Mouse (Mus musculus) lung, adult 18-20 months (tissue): ENCODE data around the gene Fam229a.
A peak's percentile ranks its signal among the peaks of the same experiment; 100 is the strongest.
"Not testable (repeated sequence)": the region's sequence is repeated elsewhere in the genome, so short reads cannot be mapped to it uniquely, and the experiment has no call there.

Experiments used
- DNase-seq, 2 experiments: peaks; one replicate each; pipeline ENCODE4 v3.0.0; 2022; ENCODE audit warnings: mixed read lengths in 2 of 2

The Fam229a gene

DNA sequence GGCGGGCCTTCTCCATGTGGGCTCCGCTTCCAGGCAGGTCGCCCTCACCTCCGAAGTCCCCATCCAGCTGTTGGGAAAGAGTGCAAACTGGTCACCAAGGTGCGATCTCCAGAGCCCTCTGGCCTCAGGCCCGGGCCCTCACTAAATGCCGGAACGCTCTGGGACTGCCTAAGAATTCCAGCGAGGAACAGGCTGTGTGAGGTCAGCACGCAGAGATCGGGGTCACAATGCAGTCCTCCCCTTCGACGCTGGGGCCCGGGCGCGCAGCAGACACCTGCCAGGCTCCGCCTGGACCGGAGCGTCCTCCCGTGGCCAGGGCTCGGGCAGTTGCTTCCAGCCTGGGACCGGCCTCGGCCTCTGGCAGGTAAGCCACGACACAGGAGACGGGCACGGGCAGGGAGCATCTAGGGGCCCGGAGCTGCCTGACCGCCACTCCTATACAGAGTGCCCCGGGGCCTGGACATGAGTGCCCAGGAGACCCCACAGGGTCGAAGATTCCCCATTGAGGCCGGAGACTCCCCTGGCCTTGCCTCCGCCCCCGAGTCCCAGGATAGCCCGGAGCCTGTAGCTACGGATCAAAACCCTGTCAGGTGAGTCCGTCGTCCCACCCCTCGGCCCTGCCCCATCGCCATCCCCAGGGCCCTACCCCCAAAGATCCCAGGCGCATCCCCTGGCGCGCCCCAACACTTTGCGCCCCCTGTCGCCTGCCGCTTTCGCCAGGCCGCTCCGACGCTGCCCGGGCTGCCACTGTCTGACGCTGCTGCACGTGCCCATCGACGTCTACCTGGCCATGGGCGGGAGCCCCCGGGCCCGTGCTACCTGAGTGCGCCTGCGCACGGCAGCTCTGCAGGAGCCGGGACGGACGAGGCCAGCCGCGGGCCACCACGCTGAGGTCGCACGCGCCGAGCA lies at the start of gene Fam229a, which contains the start of gene Tssk3:
Gene Fam229a, plus strand, starts transcription at position 219 of the 909 bp plus-strand sequence.
Gene Tssk3, minus strand, starts transcription at position 51 of the 909 bp plus-strand sequence.
- DNase-seq = peak; percentile 63 to 77

DNA sequence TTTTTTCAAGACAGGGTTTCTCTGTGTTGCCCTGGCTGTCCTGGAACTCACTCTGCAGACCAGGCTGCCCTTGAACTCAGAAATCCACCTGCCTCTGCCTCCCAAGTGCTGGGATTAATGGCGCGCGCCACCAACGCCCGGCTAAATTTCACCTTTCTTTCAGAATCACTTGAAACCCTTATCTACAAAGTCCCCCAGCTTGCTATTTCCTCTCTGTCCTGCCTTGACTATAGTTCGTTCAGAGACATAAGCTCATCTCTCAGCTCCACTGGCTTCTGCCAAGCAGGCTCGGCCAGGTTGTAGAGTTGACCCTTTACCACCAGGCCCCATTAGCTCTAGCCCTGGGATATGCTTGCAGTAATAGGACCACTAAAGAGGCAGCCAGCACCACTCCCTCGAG lies 43.6 kb upstream of the Fam229a start:
- DNase-seq = no peak

GRCm38 (mm10) chr4:129447778-129448563 lies 43.0 kb upstream of the Fam229a start:
- no peak for DNase-seq

- DNase-seq = no peak
Observed at GRCm38 (mm10) chr4:129448713-129449112, 42.3 kb upstream of the Fam229a start.

GRCm38 (mm10) chr4:129450851-129451250 lies 40.1 kb upstream of the Fam229a start:
- DNase-seq = no peak

DNA sequence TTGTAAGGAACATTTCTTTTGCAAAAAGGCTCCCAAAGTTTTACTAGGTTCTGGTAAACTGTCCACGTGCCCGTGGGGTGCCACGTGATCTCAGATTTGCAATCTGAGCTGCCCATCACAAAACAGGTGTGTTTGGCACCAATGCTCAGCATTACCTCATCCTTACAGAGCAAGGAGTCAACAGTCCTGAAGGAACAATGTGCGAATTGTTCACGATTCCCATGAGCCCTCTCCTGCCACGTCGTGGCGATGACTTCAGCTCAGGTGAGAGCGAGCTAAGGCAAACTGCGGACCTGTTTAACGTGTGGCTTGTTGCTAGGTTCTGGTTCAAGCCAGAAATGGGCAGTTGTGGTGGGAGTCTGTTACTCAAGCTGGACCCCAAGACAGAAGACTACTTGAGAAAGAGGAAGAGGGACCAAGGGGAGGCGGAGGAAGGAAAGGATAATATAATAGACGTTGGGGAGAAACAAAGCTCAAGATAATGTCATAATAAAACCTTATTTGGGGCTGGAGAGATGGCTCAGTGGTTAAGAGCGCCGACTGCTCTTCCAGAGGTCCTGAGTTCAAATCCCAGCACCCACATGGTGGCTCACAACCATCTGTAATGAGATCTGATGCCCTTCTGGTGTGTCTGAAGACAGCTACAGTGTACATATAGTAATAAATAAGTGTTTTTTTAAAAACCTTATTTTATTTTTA lies 39.4 kb upstream of the Fam229a start:
- DNase-seq = no peak

DNA sequence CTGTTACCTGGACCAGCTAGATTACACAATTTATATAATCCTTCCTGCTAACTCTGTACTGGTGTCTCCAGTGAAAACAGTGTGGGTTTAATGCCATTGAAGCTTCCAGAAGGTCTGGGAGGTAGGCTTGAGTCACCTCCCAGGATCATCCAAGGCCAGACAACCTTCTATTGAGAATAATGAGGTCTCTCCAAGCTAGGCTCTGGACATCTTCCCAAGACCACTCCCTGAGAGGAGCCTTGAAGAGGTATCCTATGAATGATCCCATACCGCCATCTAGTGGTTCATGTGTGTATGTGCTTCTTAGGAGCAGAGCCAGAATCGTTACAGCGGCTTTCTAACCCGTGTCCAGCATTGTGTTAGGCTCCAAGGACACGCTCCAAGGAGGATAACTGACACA lies 35.7 kb upstream of the Fam229a start:
- peak; percentile 55 to 75 for DNase-seq

DNA sequence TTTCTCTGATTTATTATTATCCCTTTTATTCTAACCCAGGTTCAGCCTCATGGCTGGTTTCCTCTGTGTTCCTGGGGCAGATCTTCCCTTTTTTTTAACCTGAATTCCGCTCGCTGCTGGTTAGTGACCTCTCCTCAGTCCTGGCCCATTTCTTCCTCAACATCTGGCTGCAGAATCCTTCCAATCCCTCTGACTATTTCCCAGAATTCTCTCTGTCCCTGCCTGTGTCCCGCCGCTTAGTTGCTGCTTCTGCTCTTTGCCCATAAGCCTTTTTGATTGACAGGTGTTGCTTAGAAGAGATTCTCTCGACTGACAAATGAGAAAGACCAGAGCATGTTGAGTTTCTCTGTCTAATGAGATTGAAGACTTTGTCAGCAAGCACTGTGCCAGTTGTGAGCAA lies 34.9 kb upstream of the Fam229a start:
- DNase-seq = no peak

DNA sequence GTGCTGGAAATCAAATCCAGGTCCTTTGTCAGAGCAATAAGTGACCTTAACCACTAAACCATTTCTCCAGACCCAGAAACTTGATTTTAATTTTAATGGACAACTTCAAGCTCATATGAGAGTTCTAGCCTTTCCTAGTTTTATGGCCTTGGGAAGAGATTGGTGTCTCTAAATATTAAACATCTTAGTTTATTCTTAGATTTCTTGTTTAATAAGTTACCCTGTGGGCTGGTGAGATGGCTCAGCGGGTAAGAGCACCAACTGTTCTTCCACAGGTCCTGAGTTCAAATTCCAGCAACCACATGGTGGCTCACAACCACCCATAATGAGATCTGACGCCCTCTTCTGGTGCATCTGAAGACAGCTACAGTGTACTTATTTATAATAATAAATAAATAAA lies 33.7 kb upstream of the Fam229a start:
- not testable (repeated sequence) for DNase-seq

- no peak for DNase-seq
Observed at GRCm38 (mm10) chr4:129459726-129460125, 31.3 kb upstream of the Fam229a start.

- DNase-seq = no peak
Observed at GRCm38 (mm10) chr4:129460827-129461182, 30.2 kb upstream of the Fam229a start.

DNA sequence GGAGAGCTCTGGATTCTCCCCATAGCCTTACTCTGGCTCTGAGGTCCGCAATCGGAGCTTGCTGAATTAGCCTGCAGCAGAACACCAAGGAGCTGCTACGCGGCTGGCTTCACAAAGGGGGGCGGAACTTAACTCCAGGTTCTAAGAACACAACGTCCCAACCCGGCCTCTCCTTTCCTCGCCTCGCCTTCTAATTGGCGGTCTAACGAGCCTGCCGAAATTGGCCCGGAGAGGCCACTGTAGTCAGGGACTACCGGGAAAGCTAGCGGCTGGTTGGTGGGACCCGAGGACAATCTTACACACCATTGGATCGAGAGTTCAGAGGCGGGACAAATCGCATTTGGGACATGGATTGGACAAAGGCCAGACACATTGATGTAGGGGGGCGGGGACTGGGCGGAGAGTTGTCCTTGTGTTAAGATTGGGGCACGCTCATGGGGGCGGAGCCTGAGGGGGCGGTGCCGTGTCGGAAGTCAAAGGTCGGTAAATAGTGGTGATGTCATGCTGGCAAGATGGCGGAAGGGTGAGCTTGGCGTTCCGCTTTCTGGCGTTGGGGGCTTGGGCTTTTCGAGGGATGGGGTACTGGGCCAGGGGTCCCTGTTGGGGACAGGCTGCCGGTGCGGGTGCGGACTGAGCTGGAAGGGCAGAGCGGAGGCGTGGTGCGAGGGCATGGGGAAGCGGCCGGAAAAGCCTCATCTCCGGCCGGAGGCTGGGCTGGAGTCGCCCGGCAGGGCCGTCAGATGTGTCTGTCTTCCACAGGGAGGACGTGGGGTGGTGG lies 29.6 kb upstream of the Fam229a start, which contains the start of gene Bsdc1:
Gene Bsdc1, plus strand, starts transcription at position 399 of the 778 bp plus-strand sequence.
- DNase-seq = peak; percentile 100

DNA sequence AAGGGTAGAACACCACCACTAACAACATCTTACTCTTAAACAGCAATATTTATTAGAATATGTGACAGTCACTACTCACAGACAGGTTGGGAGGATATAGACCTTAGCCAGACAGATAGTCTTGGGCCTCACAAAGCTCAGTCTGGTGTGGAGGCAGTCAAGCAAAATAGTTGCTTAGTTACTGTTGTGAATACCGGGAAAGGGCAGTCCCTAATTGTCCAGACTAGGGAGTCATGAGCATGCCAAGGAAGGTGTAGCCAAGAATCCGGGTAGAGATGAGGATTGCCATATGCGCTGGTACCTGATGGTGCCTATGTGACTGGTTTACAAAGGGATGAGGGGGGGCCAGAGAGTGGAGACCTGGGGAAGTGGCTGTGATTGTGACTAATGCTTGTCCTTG lies 28.9 kb upstream of the Fam229a start:
- no peak for DNase-seq

DNA sequence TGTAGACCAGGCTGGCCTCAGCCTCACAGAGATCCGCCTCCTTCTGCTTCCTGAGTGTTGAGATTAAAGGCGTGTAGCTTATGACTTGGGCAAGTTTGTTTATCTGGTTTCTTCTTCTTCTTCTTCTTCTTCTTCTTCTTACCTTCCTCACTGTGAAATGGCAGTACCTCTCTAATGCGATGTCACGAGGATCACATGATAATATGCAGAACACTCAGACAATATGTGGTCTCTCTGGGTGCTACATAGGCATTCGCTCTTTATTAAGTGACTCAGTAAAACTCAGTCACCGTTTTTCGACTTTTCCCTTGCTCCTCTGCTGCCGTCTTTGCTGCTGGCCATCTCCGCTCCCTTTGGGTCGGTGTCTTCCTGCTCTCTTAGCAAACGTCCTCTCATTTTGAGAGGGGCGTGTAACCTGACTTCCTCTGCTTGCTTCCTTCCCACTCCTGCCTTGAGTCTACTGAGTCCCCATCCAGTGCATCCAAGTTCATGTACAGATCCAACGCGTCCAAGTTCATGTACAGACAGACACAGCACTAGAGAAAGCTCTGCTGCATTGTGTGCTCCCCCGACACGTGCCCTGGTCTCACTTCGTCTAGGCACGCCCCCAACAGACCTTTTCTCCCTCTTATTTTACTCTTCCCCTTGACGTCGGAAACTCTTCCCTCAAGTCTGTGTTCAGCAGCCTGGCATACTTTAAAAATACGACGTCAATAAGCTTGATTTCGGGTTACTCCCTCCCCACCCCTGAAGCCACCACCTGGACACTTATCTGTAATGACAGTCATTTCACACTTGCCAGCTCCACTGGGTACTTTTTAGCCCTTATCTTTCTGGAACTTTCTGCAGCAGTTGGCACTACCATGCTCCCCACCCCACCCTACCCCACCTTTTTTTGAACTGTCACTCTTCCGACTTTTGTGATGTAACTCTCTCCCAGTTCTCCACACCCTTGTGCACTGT lies 27.6 kb upstream of the Fam229a start:
- no peak for DNase-seq

DNA sequence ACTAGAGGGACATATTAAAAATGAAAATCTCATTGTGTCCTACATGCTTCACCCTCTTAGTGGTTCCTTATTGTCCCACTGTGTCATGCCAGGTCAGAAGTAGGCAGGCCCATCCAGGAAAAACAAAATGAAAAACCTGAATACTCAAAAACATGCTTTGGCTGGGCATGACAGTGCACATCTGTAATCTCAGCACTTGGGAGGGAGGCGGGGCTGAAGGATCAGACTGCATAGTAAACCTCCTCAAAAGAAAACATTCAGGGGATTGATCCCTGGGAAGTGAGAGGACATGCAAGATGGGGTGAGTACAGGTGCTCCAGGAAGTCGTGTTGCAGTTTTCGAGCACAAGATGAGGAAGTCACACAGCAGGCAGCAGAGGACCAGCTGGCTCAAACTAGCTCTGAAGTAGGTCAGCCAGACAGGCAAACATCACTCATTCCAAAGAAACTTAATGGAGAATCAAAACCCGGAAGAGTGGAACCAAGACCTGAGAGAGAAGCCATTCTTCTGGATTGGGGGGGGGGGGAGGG lies 26.6 kb upstream of the Fam229a start:
- DNase-seq = no peak

DNA sequence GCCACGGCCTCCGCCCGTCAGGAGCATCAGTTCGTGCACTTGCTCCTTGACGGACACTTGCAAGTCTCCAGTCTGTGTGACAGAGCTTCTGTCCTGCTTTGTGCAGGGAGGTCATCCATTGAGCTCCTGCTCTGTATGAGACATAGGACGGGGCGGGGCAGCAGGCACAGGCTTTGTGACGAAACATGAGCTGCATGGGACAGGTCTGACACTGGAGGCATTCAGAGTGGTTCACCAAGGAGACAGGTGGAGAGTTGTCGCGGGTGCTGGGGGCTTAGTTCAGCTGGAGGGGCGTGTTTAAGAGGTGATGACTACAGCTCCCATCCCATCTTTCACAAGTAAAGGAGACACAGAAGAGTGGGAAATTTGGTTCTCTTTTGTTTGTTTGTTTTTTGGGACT lies 14.9 kb upstream of the Fam229a start:
- no peak for DNase-seq

DNA sequence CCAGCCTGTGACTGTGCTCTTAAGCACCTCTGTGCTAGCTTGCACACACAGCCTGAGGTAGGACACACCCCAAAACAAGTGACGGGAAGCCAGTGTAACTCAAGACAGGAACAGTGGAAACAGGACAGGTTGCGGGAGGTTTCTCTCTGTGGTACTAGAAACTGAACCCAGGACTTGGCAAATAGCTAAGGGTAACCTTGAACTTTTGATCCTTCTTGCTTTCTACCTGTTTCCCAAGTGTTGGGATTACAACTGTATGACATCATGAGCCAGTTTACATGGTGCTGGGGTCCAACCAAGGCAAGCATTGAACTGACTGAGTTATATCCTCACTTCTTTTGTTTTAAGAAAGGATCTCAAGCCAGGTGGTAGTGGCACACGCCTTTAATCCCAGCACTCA lies 11.1 kb upstream of the Fam229a start:
- DNase-seq = no peak

DNA sequence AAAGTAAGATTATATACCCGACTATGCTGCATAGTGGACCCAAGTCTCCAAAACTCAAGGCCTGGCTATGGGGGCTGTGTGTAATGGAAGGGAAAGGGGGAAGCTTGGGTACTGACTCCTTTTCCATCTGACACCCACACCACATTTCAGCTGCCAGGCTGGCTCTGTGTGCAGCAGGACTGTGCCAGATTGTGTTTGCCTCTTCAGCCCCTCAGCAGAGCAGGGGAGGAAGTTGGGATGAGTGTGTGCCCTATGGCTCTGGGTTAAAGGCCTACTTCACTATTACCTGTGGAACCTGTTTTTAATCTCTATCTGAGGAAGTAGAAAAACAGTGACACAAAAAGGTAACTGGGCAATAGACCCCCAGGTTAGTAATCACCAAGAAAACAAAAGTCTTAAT lies 9.9 kb upstream of the Fam229a start:
- no peak for DNase-seq

DNA sequence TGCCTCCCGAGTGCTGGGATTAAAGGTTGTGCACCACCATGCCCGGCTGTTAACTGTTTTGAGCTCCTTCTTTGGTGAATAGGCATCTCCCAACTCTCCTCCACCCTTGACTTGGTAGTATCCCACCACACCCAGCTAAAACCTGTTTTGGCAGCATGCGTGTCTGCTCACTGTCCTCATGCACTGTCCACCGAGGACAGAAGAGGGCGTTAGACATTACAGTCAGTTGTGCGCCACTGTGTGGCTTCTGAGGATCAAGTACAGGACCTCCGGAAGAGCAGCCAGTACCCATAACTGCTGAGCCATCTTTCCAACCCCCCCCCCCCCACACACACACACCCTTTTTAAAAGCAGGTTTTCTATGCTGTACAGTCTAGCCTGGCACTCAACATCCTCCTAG lies 3.7 kb downstream of the Fam229a start:
- DNase-seq = no peak

- DNase-seq = peak in 1 of 2 experiments; percentile 31
Observed at GRCm38 (mm10) chr4:129495672-129496562, 4.9 kb downstream of the Fam229a start.
